Comparison of ENCODE assay signal across 8 mouse cellular contexts in the genomic region with DNA sequence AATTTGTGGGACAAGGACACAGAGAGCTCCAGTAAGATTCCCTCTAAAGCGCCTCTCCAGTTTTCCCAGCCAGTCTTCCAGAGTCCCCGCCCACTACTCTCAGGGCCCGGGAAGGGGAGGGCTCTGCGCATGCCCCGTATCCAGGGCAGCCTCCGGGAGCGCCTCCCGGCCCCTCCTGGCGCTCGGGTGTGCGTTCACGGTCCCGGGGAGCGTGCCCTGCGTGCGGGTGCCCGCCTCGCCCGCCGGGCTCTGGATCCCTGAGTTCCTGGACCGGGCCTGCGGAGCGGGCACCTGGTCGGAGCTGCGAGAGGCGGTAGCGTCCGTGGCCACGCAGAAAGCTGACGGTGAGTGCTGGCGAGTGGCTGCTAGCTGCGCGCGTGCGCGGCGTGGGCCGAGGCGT. TPM values are rescaled to one million over a fixed set of nuclear protein-coding genes. Genes with fewer than 3 reads are reported as not detected.
A peak's percentile ranks its signal among the peaks of the same experiment; 100 is the strongest.
DNase-seq lines count a peak whose midpoint lies in the region; ATAC-seq and TF ChIP-seq lines count a peak whose summit lies in the region.

TSS of gene Btbd3 (plus strand) at position 155 of the 400 bp plus-strand sequence.

- peak; percentile 98 for ATAC-seq in frontal cortex, adult (ENCODE audit: low TSS enrichment)
- peak; percentile 98 for ATAC-seq in lung, embryonic 14.5 days (ENCODE audit: insufficient read depth)

- no peaks in the 10 kb centered on the region for H3K4me1 ChIP-seq in ES-E14 (ENCODE audit: control insufficient read depth in 2 of 2, insufficient read depth in 2 of 2, low read length in 2 of 2, poor library complexity in 1 of 2)
- peaks cover 10% of the 10 kb centered on the region; the same call in 1 of the 2 replicates for H3K4me1 ChIP-seq in cerebellum, adult 2 months (ENCODE audit: control insufficient read depth, insufficient read depth, low read length)
- peaks cover 10% of the 10 kb centered on the region for H3K4me1 ChIP-seq in lung, embryonic 14.5 days (ENCODE audit: insufficient read depth)

- H3K9me3 ChIP-seq in ES-E14 (ENCODE audit: control insufficient read depth, insufficient read depth, low read depth, low read length) = no peaks in the 10 kb centered on the region
- no peaks in the 10 kb centered on the region for H3K9me3 ChIP-seq in lung, embryonic 14.5 days (ENCODE audit: low read depth, low read length)

- no peaks in the 10 kb centered on the region for H3K27me3 ChIP-seq in cerebellum, adult 2 months (ENCODE audit: control insufficient read depth, insufficient read depth, low read length)
- H3K27me3 ChIP-seq in lung, embryonic 14.5 days (ENCODE audit: insufficient read depth, low read length) = no peaks in the 10 kb centered on the region

- WGBS in cerebellum, adult 2 months = under 1% methylated on average over 37 of the region's 39 CpGs
- WGBS in lung, embryonic 14.5 days = under 1% methylated on average over 39 of the region's 39 CpGs

- H3K4me2 ChIP-seq in lung, embryonic 14.5 days = peak within 1 kb of the TSS; percentile 79

- H3K4me3 ChIP-seq in ES-E14 (ENCODE audit: insufficient read depth in 1 of 2, low read depth in 1 of 2, low read length in 2 of 2, poor library complexity in 1 of 2, severe bottlenecking in 1 of 2) = peak within 1 kb of the TSS; percentile 85 to 87
- peak within 1 kb of the TSS; percentile 98 for H3K4me3 ChIP-seq in cerebellum, adult 2 months (replicated peaks; ENCODE audit: insufficient read depth, low read depth, low read length)
- peak within 1 kb of the TSS; percentile 92 for H3K4me3 ChIP-seq in lung, embryonic 14.5 days (ENCODE audit: low read depth, low read length)

- H3K36me3 ChIP-seq in ES-E14 (ENCODE audit: control insufficient read depth, insufficient read depth, low read length, poor library complexity, severe bottlenecking) = no peaks in the 10 kb centered on the region
- no peaks in the 10 kb centered on the region for H3K36me3 ChIP-seq in lung, embryonic 14.5 days (ENCODE audit: insufficient read depth)

- no peak within 1 kb of the TSS for H3K27ac ChIP-seq in ES-E14 (ENCODE audit: insufficient read depth, low read depth, low read length, poor library complexity, severe bottlenecking)
- H3K27ac ChIP-seq in cerebellum, adult 2 months (ENCODE audit: insufficient read depth, low read length) = peak within 1 kb of the TSS; percentile 60
- H3K27ac ChIP-seq in lung, embryonic 14.5 days (ENCODE audit: low read depth) = peak within 1 kb of the TSS; percentile 98

- DNase-seq in ES-E14 (ENCODE audit: low read depth, low spot score) = peak; percentile 81
- DNase-seq in cerebellum, adult 2 months = peak; percentile 96
- DNase-seq in heart, postnatal 4 days = peak; percentile 96
- peak; percentile 78 for DNase-seq in layer of hippocampus, adult 9-10 months (ENCODE audit: low spot score)
- peak; percentile 98 for DNase-seq in lung, embryonic 14.5 days
- peak; percentile 92 for DNase-seq in ovary, postnatal 10 days (ENCODE audit: low spot score)
- DNase-seq in thymus, postnatal 14 days = peak; percentile 66

- in situ Hi-C loops in ES-E14 (cut with MboI; ENCODE audit: low sequenced_read_pairs in 2 of 2, unreplicated experiment in 2 of 2) = no loop called here

- TF ChIP-seq POLR2A in cerebellum, adult 2 months (IDR thresholded peaks at IDR 0.05; ENCODE audit: borderline replicate concordance, insufficient read depth, low read length) = peak; percentile 74

- peak within 1 kb of the TSS; percentile 78 for H3K9ac ChIP-seq in ES-E14 (ENCODE audit: insufficient read depth, low read depth, low read length, poor library complexity, severe bottlenecking)
- H3K9ac ChIP-seq in lung, embryonic 14.5 days = peak within 1 kb of the TSS; percentile 98

- TF ChIP-seq CTCF in cerebellum, adult 2 months (IDR thresholded peaks at IDR 0.05; ENCODE audit: borderline replicate concordance, insufficient read depth, low read depth, low read length) = no peak
- TF ChIP-seq CTCF in lung, embryonic 14.5 days (IDR thresholded peaks at IDR 0.05; ENCODE audit: low read depth) = no peak

TF ChIP-seq in ES-E14, 5 proteins besides CTCF, POLR2A, EP300 and RAD21:
- TF ChIP-seq ZC3H11A (IDR thresholded peaks at IDR 0.05; ENCODE audit: borderline replicate concordance, low read depth, low read length) = no peak
- TF ChIP-seq MAFK (IDR thresholded peaks at IDR 0.05; ENCODE audit: insufficient read depth, low read depth, low read length) = no peak
- no peak for TF ChIP-seq HCFC1 (IDR thresholded peaks at IDR 0.05; ENCODE audit: borderline replicate concordance, insufficient read depth, low read length)
- TF ChIP-seq ZNF384 (IDR thresholded peaks at IDR 0.05; ENCODE audit: low read depth, low read length) = no peak
- no peak for TF ChIP-seq CHD2 (IDR thresholded peaks at IDR 0.05; ENCODE audit: low read depth, low read length)

RNA-seq across cellular contexts. Expression of gene Btbd3, which starts in this region (rescaled TPM):
- 10.2 and 11.9 TPM in 2 replicates for total RNA-seq in ES-E14 (2012; rRNA removed)
- 183 and 201 TPM in 2 replicates for polyA plus RNA-seq in cerebellum, adult 2 months (2012; rRNA removed)
- total RNA-seq in heart, postnatal 4 days (2021) = 10 to 100 TPM; 22.3 to 22.7 TPM
- 47.6 and 47.7 TPM in 2 replicates for polyA plus RNA-seq in lung, embryonic 14.5 days (2014; fragmentation: Nextera tagmentation; extraction: Ambion mirVana)
